Mouse (Mus musculus): ENCODE results near the gene Tnp2. TPM values are rescaled to one million over a fixed set of nuclear protein-coding genes. Genes with fewer than 3 reads are reported as not detected.

The Tnp2 gene
- polyA plus RNA-seq (2012), result not detected in 2 replicates

- no peak within 1 kb of the TSS for H3K4me3 ChIP-seq (replicated peaks)
- peaks cover 7% of the 10 kb centered on the region; the same call in 1 of the 2 replicates for H3K9me3 ChIP-seq (ENCODE audit: control insufficient read depth, low read length)
- peaks cover 28% of the 10 kb centered on the region for H3K27me3 ChIP-seq (ENCODE audit: control insufficient read depth)
- peaks cover 26% of the 10 kb centered on the region for H3K4me1 ChIP-seq (ENCODE audit: control insufficient read depth)
- TF ChIP-seq GATA1 (IDR thresholded peaks at IDR 0.05; ENCODE audit: low read length) (no peak), TAL1 (IDR thresholded peaks at IDR 0.05; ENCODE audit: low read length) (no peak)
- H3K36me3 ChIP-seq (ENCODE audit: control insufficient read depth), result no peaks in the 10 kb centered on the region
Measured at GRCm38 (mm10) chr16:10788271-10788670, at the start of gene Tnp2. Tnp2 (minus strand) TSS chr16:10788660.

- Histone ChIP-seq H3K4me1 (ENCODE audit: control insufficient read depth) (peaks cover 38% of the 10 kb centered on the region), H3K27me3 (ENCODE audit: control insufficient read depth) (peaks cover 12% of the 10 kb centered on the region), H3K4me3 (replicated peaks) (no peak overlapping the region), H3K9me3 (ENCODE audit: control insufficient read depth, low read length) (no peaks in the 10 kb centered on the region), H3K36me3 (ENCODE audit: control insufficient read depth) (peaks cover 26% of the 10 kb centered on the region)
- no peak for TF ChIP-seq TAL1 (IDR thresholded peaks at IDR 0.05; ENCODE audit: low read length)
- TF ChIP-seq GATA1 (IDR thresholded peaks at IDR 0.05; ENCODE audit: low read length), result no peak
Measured at GRCm38 (mm10) chr16:10837903-10838302, 49.4 kb upstream of the Tnp2 start.

- TF ChIP-seq TAL1 (IDR thresholded peaks at IDR 0.05; ENCODE audit: low read length), result no peak
- no peak for TF ChIP-seq GATA1 (IDR thresholded peaks at IDR 0.05; ENCODE audit: low read length)
- Histone ChIP-seq H3K27me3 (ENCODE audit: control insufficient read depth) (peaks cover 14% of the 10 kb centered on the region), H3K4me3 (replicated peaks) (no peak overlapping the region), H3K4me1 (ENCODE audit: control insufficient read depth) (peaks cover 38% of the 10 kb centered on the region), H3K36me3 (ENCODE audit: control insufficient read depth) (peaks cover 26% of the 10 kb centered on the region), H3K9me3 (ENCODE audit: control insufficient read depth, low read length) (no peaks in the 10 kb centered on the region)
Measured at GRCm38 (mm10) chr16:10837250-10837649, 48.8 kb upstream of the Tnp2 start.

- no peak overlapping the region for H3K4me3 ChIP-seq (replicated peaks)
- H3K4me1 ChIP-seq (ENCODE audit: control insufficient read depth), result peaks cover 38% of the 10 kb centered on the region
- H3K27me3 ChIP-seq (ENCODE audit: control insufficient read depth), result peaks cover 14% of the 10 kb centered on the region
- peaks cover 25% of the 10 kb centered on the region for H3K36me3 ChIP-seq (ENCODE audit: control insufficient read depth)
- no peaks in the 10 kb centered on the region for H3K9me3 ChIP-seq (ENCODE audit: control insufficient read depth, low read length)
- TF ChIP-seq TAL1 (IDR thresholded peaks at IDR 0.05; ENCODE audit: low read length) (no peak), GATA1 (IDR thresholded peaks at IDR 0.05; ENCODE audit: low read length) (no peak)
Measured at GRCm38 (mm10) chr16:10836388-10836787, 47.9 kb upstream of the Tnp2 start.

- Histone ChIP-seq H3K27me3 (ENCODE audit: control insufficient read depth) (peaks cover 14% of the 10 kb centered on the region), H3K4me1 (ENCODE audit: control insufficient read depth) (peaks cover 38% of the 10 kb centered on the region), H3K9me3 (ENCODE audit: control insufficient read depth, low read length) (no peaks in the 10 kb centered on the region), H3K4me3 (replicated peaks) (peak within 1 kb of the TSS; percentile 91), H3K36me3 (ENCODE audit: control insufficient read depth) (peaks cover 20% of the 10 kb centered on the region)
- TF ChIP-seq GATA1 (IDR thresholded peaks at IDR 0.05; ENCODE audit: low read length) (no peak), TAL1 (IDR thresholded peaks at IDR 0.05; ENCODE audit: low read length) (no peak)
Measured at GRCm38 (mm10) chr16:10834911-10835587, 46.6 kb upstream of the Tnp2 start, which contains the start of gene Rmi2. Rmi2 (plus strand) TSS chr16:10835059.

GRCm38 (mm10) chr16:10834542-10834910 is 46.1 kb upstream of the Tnp2 start:
- Histone ChIP-seq H3K9me3 (ENCODE audit: control insufficient read depth, low read length) (no peaks in the 10 kb centered on the region), H3K4me3 (replicated peaks) (peak overlapping the region; percentile 91), H3K27me3 (ENCODE audit: control insufficient read depth) (peaks cover 14% of the 10 kb centered on the region), H3K36me3 (ENCODE audit: control insufficient read depth) (peaks cover 15% of the 10 kb centered on the region), H3K4me1 (ENCODE audit: control insufficient read depth) (peaks cover 38% of the 10 kb centered on the region)
- TF ChIP-seq GATA1 (IDR thresholded peaks at IDR 0.05; ENCODE audit: low read length) (no peak), TAL1 (IDR thresholded peaks at IDR 0.05; ENCODE audit: low read length) (no peak)

GRCm38 (mm10) chr16:10828461-10828805 is 40.0 kb upstream of the Tnp2 start:
- Histone ChIP-seq H3K36me3 (ENCODE audit: control insufficient read depth) (no peaks in the 10 kb centered on the region), H3K4me3 (replicated peaks) (no peak overlapping the region), H3K4me1 (ENCODE audit: control insufficient read depth) (no peaks in the 10 kb centered on the region), H3K27me3 (ENCODE audit: control insufficient read depth) (peaks cover 7% of the 10 kb centered on the region; the same call in 1 of the 2 replicates), H3K9me3 (ENCODE audit: control insufficient read depth, low read length) (no peaks in the 10 kb centered on the region)
- TF ChIP-seq GATA1 (IDR thresholded peaks at IDR 0.05; ENCODE audit: low read length) (no peak), TAL1 (IDR thresholded peaks at IDR 0.05; ENCODE audit: low read length) (no peak)

GRCm38 (mm10) chr16:10827766-10828460 is 39.5 kb upstream of the Tnp2 start:
- TF ChIP-seq TAL1 (IDR thresholded peaks at IDR 0.05; ENCODE audit: low read length) (no peak), GATA1 (IDR thresholded peaks at IDR 0.05; ENCODE audit: low read length) (no peak)
- no peaks in the 10 kb centered on the region for H3K9me3 ChIP-seq (ENCODE audit: control insufficient read depth, low read length)
- H3K27me3 ChIP-seq (ENCODE audit: control insufficient read depth), result peaks cover 3% of the 10 kb centered on the region; the same call in 1 of the 2 replicates
- no peak overlapping the region for H3K4me3 ChIP-seq (replicated peaks)
- H3K4me1 ChIP-seq (ENCODE audit: control insufficient read depth), result no peaks in the 10 kb centered on the region
- no peaks in the 10 kb centered on the region for H3K36me3 ChIP-seq (ENCODE audit: control insufficient read depth)

GRCm38 (mm10) chr16:10827269-10827668 is 38.8 kb upstream of the Tnp2 start:
- Histone ChIP-seq H3K27me3 (ENCODE audit: control insufficient read depth) (no peaks in the 10 kb centered on the region), H3K4me3 (replicated peaks) (no peak overlapping the region)
- no peak for TF ChIP-seq TAL1 (IDR thresholded peaks at IDR 0.05; ENCODE audit: low read length)
- TF ChIP-seq GATA1 (IDR thresholded peaks at IDR 0.05; ENCODE audit: low read length), result no peak

More at GRCm38 (mm10) chr16:10827269-10827668, 38.8 kb upstream of the Tnp2 start:
- Histone ChIP-seq H3K36me3 (ENCODE audit: control insufficient read depth) (no peaks in the 10 kb centered on the region), H3K4me1 (ENCODE audit: control insufficient read depth) (no peaks in the 10 kb centered on the region), H3K9me3 (ENCODE audit: control insufficient read depth, low read length) (no peaks in the 10 kb centered on the region)

Data from erythroblast, embryonic 14.5 days (primary cell).